Mouse (Mus musculus): ENCODE measurements around the gene Ndufv3. TPM values are rescaled to one million over a fixed set of nuclear protein-coding genes. Genes with fewer than 3 reads are reported as not detected.

The Ndufv3 gene
- polyA plus RNA-seq (2012; fragmentation: generic; extraction: Trizol), result 469 TPM

- peak within 1 kb of the TSS; percentile 65 for H3K4me3 ChIP-seq
- H3K27me3 ChIP-seq (ENCODE audit: control insufficient read depth, insufficient read depth, insufficient read length), result no peaks in the 10 kb centered on the region
- H3K36me3 ChIP-seq (ENCODE audit: control insufficient read depth, insufficient read depth), result no peaks in the 10 kb centered on the region
- no peaks in the 10 kb centered on the region for H3K79me2 ChIP-seq (ENCODE audit: control insufficient read depth, insufficient read depth)
- TF ChIP-seq TCF12 (IDR thresholded peaks at IDR 0.05; ENCODE audit: insufficient read depth, poor library complexity, severe bottlenecking) (no peak), USF1 (IDR thresholded peaks at IDR 0.05; ENCODE audit: low read depth) (no peak), SRF (IDR thresholded peaks at IDR 0.05; ENCODE audit: control insufficient read depth, insufficient read length, low read depth) (peak; percentile 59), POLR2A (IDR thresholded peaks at IDR 0.05; ENCODE audit: insufficient read length, low read depth) (peak; percentile 96), E2F4 (IDR thresholded peaks at IDR 0.05; ENCODE audit: insufficient read depth) (no peak), POLR2AphosphoS2 (IDR thresholded peaks at IDR 0.05; ENCODE audit: insufficient read length, low read depth) (peak; percentile 96)
- H3ac ChIP-seq (ENCODE audit: control insufficient read depth, insufficient read length), result no peak within 1 kb of the TSS
- H3K4me2 ChIP-seq (ENCODE audit: low read depth), result peak within 1 kb of the TSS; percentile 72
Observed at GRCm38 (mm10) chr17:31519946-31520838, at the start of gene Ndufv3, which contains the start of gene Wdr4. Ndufv3 (plus strand) TSS chr17:31520115. Wdr4 (minus strand) TSS chr17:31519980.

GRCm38 (mm10) chr17:31470766-31471418 lies 49.0 kb upstream of the Ndufv3 start:
- no peak overlapping the region for H3K4me2 ChIP-seq (ENCODE audit: low read depth)
- peaks cover 48% of the 10 kb centered on the region for H3K27me3 ChIP-seq (ENCODE audit: control insufficient read depth, insufficient read depth, insufficient read length)
- no peaks in the 10 kb centered on the region for H3K79me2 ChIP-seq (ENCODE audit: control insufficient read depth, insufficient read depth)
- H3ac ChIP-seq (ENCODE audit: control insufficient read depth, insufficient read length), result no peak overlapping the region
- H3K4me3 ChIP-seq, result no peak overlapping the region
- H3K36me3 ChIP-seq (ENCODE audit: control insufficient read depth, insufficient read depth), result no peaks in the 10 kb centered on the region
- TF ChIP-seq CEBPB (IDR thresholded peaks at IDR 0.05; ENCODE audit: insufficient read depth, poor library complexity, severe bottlenecking) (no peak), REST (IDR thresholded peaks at IDR 0.05; ENCODE audit: insufficient read depth, insufficient read length) (no peak), POLR2A (IDR thresholded peaks at IDR 0.05; ENCODE audit: insufficient read length, low read depth) (no peak), MYOG (IDR thresholded peaks at IDR 0.05; ENCODE audit: control insufficient read depth in 1 of 3, insufficient read depth in 1 of 3, insufficient read length in 2 of 3, low read depth in 2 of 3) (no peak), E2F4 (IDR thresholded peaks at IDR 0.05; ENCODE audit: insufficient read depth) (no peak), MAX (IDR thresholded peaks at IDR 0.05; ENCODE audit: low read depth) (no peak), POLR2AphosphoS2 (IDR thresholded peaks at IDR 0.05; ENCODE audit: insufficient read length, low read depth) (no peak), TCF3 (IDR thresholded peaks at IDR 0.05; ENCODE audit: insufficient read length, low read depth) (no peak), TCF12 (IDR thresholded peaks at IDR 0.05; ENCODE audit: insufficient read depth, poor library complexity, severe bottlenecking) (no peak), USF1 (IDR thresholded peaks at IDR 0.05; ENCODE audit: low read depth) (no peak), MYOD1 (IDR thresholded peaks at IDR 0.05; ENCODE audit: control insufficient read depth in 1 of 3, insufficient read length in 2 of 3, low read depth in 2 of 3) (no peak), SRF (IDR thresholded peaks at IDR 0.05; ENCODE audit: control insufficient read depth, insufficient read length, low read depth) (no peak)

GRCm38 (mm10) chr17:31474388-31474787 lies 45.5 kb upstream of the Ndufv3 start:
- no peak overlapping the region for H3K4me2 ChIP-seq (ENCODE audit: low read depth)
- H3K79me2 ChIP-seq (ENCODE audit: control insufficient read depth, insufficient read depth), result no peaks in the 10 kb centered on the region
- no peaks in the 10 kb centered on the region for H3K36me3 ChIP-seq (ENCODE audit: control insufficient read depth, insufficient read depth)
- peaks cover 64% of the 10 kb centered on the region for H3K27me3 ChIP-seq (ENCODE audit: control insufficient read depth, insufficient read depth, insufficient read length)
- TF ChIP-seq MAX (IDR thresholded peaks at IDR 0.05; ENCODE audit: low read depth) (no peak), REST (IDR thresholded peaks at IDR 0.05; ENCODE audit: insufficient read depth, insufficient read length) (no peak), POLR2A (IDR thresholded peaks at IDR 0.05; ENCODE audit: insufficient read length, low read depth) (no peak)
- H3ac ChIP-seq (ENCODE audit: control insufficient read depth, insufficient read length), result no peak overlapping the region
- H3K4me3 ChIP-seq, result no peak overlapping the region

- H3K36me3 ChIP-seq (ENCODE audit: control insufficient read depth, insufficient read depth), result no peaks in the 10 kb centered on the region
- TF ChIP-seq MAX (IDR thresholded peaks at IDR 0.05; ENCODE audit: low read depth), result no peak
- TF ChIP-seq CEBPB (IDR thresholded peaks at IDR 0.05; ENCODE audit: insufficient read depth, poor library complexity, severe bottlenecking), result no peak
- no peak for TF ChIP-seq TCF12 (IDR thresholded peaks at IDR 0.05; ENCODE audit: insufficient read depth, poor library complexity, severe bottlenecking)
- no peak for TF ChIP-seq POLR2A (IDR thresholded peaks at IDR 0.05; ENCODE audit: insufficient read length, low read depth)
- no peak overlapping the region for H3ac ChIP-seq (ENCODE audit: control insufficient read depth, insufficient read length)
- H3K4me2 ChIP-seq (ENCODE audit: low read depth), result no peak overlapping the region
- no peak overlapping the region for H3K4me3 ChIP-seq
- H3K79me2 ChIP-seq (ENCODE audit: control insufficient read depth, insufficient read depth), result no peaks in the 10 kb centered on the region
- peaks cover 30% of the 10 kb centered on the region for H3K27me3 ChIP-seq (ENCODE audit: control insufficient read depth, insufficient read depth, insufficient read length)
Observed at GRCm38 (mm10) chr17:31478606-31479005, 41.3 kb upstream of the Ndufv3 start.

DNA sequence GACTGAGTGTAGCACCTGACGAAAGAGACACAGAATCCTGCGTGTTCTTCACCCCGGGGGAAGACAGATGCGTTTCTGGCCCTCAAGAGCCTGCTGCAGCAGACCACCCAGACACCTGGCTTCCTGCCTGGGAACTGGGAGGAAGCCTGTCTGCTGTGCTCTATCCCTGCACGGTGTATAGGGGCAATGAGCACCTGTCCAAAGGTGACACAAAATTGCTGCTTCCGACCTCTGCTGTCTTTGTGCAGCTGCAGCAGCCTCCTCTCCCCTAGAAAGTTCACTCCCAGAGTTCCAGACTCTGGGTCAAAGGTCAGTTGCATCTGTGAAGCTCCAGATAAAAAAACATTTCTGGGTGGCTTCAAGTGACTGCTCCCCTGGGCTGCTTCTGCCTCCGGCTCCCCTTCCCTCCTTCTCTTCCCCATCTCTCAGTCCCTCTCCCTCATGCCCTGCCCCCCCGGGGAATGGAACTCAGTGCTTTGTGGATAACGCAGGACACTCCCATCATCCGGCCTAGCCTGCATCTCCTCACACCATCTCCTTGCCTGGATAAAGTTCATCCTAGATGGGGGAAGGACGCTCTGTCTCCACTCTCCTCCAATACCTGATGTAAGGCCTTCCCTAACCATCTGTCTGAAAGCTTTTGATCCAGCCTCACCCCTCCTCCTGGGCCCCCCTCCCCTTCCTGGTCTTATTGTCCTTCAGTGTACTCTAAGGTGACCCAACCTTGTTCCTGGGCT lies 40.6 kb upstream of the Ndufv3 start:
- Histone ChIP-seq H3K4me2 (ENCODE audit: low read depth) (no peak overlapping the region), H3K27me3 (ENCODE audit: control insufficient read depth, insufficient read depth, insufficient read length) (peaks cover 25% of the 10 kb centered on the region), H3K4me3 (no peak overlapping the region), H3K79me2 (ENCODE audit: control insufficient read depth, insufficient read depth) (no peaks in the 10 kb centered on the region), H3ac (ENCODE audit: control insufficient read depth, insufficient read length) (no peak overlapping the region), H3K36me3 (ENCODE audit: control insufficient read depth, insufficient read depth) (no peaks in the 10 kb centered on the region)
- no peak for TF ChIP-seq REST (IDR thresholded peaks at IDR 0.05; ENCODE audit: insufficient read depth, insufficient read length)
- no peak for TF ChIP-seq POLR2AphosphoS2 (IDR thresholded peaks at IDR 0.05; ENCODE audit: insufficient read length, low read depth)
- no peak for TF ChIP-seq TCF12 (IDR thresholded peaks at IDR 0.05; ENCODE audit: insufficient read depth, poor library complexity, severe bottlenecking)
- no peak for TF ChIP-seq MYOD1 (IDR thresholded peaks at IDR 0.05; ENCODE audit: control insufficient read depth in 1 of 3, insufficient read length in 2 of 3, low read depth in 2 of 3)
- no peak for TF ChIP-seq TCF3 (IDR thresholded peaks at IDR 0.05; ENCODE audit: insufficient read length, low read depth)
- TF ChIP-seq MYOG (IDR thresholded peaks at IDR 0.05; ENCODE audit: control insufficient read depth in 1 of 3, insufficient read depth in 1 of 3, insufficient read length in 2 of 3, low read depth in 2 of 3), result no peak
- TF ChIP-seq MAX (IDR thresholded peaks at IDR 0.05; ENCODE audit: low read depth), result no peak
- TF ChIP-seq POLR2A (IDR thresholded peaks at IDR 0.05; ENCODE audit: insufficient read length, low read depth), result no peak
- TF ChIP-seq SRF (IDR thresholded peaks at IDR 0.05; ENCODE audit: control insufficient read depth, insufficient read length, low read depth), result no peak
- TF ChIP-seq E2F4 (IDR thresholded peaks at IDR 0.05; ENCODE audit: insufficient read depth), result no peak
- TF ChIP-seq USF1 (IDR thresholded peaks at IDR 0.05; ENCODE audit: low read depth), result no peak
- no peak for TF ChIP-seq CEBPB (IDR thresholded peaks at IDR 0.05; ENCODE audit: insufficient read depth, poor library complexity, severe bottlenecking)
